Mouse (Mus musculus) right cerebral cortex, postnatal 4 days (tissue): ENCODE results near the gene Kifc5b.
"Not testable (repeated sequence)": the region's sequence is repeated elsewhere in the genome, so short reads cannot be mapped to it uniquely, and the experiment has no call there.

Source experiments
- DNase-seq: peaks from one replicate; pipeline ENCODE4 v3.0.0-alpha.2; 2022

The Kifc5b gene

GRCm38 (mm10) chr17:26919516-26919915, 2.6 kb downstream of the Kifc5b start:
- DNase-seq: not testable (repeated sequence)

- not testable (repeated sequence) for DNase-seq
Measured at GRCm38 (mm10) chr17:26922368-26922767, 5.5 kb downstream of the Kifc5b start.

DNA sequence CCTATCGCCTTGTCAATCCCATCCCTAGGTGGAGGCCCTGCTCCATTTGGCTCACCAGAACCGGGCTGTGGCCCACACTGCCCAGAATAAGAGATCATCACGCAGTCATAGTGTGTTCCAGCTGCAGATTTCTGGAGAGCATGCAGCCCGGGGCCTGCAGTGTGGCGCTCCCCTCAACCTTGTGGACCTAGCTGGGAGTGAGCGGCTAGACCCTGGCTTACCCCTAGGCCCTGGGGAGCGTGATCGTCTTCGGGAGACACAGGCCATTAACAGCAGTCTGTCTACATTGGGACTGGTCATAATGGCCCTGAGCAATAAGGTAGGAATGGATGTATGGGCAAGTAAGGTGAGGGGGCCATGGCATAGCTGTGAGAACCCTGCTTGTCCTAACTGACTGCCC, 8.5 kb downstream of the Kifc5b start:
- not testable (repeated sequence) for DNase-seq

- DNase-seq: not testable (repeated sequence)
Measured at GRCm38 (mm10) chr17:26931795-26932194, 14.9 kb downstream of the Kifc5b start.

DNA sequence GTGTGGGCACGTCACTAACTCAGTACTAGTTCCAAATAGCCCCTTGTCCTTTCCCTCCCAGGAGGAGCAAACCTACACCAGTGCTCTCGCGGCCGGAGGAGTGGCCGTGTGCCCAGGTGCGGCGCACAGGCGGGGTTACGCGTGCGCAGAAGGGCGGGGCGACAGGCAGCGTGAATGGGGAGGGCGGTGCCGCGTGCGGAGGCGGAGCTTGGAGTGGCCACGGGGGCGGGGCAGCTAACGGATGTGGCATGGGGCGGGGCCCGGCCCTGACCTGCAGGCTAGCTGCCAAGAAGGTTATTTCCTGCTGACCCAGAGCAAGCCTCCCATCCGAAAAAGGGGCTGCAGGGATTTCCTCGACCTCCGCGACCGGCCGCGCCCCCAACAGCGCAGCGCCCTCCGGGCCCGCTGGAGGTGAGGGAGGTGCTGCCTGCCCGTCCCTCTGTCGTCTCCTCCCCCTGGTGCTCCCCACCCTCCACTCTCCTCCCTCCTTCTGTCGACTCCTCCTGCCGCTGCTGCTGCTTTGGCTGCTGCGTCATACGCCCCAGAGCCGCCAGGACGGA, 16.0 kb downstream of the Kifc5b start, which contains the start of gene Phf1:
Phf1 (plus strand) TSS at position 214 of the 560 bp plus-strand sequence.
- peak; percentile 91 for DNase-seq

DNA sequence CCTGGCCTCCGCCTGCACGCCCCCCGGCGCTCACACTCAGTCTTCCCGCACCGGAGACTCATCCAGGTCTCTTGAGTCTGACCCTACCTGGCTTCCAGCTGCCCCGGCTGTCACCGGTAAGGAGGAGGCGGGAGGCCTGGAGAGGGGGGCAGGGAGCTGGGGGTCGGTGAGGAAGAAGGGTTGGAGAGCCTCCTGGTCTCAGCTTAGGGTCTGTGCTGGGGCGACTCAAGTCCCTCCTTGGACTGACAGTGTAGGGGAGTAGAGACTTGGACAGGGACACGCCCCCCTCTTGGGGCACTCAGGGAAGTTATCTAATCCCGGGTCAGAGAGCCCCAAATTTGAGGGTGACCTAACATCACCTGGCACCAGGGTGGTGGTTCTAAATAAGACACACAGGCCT, 16.5 kb downstream of the Kifc5b start:
- DNase-seq: no peak

DNA sequence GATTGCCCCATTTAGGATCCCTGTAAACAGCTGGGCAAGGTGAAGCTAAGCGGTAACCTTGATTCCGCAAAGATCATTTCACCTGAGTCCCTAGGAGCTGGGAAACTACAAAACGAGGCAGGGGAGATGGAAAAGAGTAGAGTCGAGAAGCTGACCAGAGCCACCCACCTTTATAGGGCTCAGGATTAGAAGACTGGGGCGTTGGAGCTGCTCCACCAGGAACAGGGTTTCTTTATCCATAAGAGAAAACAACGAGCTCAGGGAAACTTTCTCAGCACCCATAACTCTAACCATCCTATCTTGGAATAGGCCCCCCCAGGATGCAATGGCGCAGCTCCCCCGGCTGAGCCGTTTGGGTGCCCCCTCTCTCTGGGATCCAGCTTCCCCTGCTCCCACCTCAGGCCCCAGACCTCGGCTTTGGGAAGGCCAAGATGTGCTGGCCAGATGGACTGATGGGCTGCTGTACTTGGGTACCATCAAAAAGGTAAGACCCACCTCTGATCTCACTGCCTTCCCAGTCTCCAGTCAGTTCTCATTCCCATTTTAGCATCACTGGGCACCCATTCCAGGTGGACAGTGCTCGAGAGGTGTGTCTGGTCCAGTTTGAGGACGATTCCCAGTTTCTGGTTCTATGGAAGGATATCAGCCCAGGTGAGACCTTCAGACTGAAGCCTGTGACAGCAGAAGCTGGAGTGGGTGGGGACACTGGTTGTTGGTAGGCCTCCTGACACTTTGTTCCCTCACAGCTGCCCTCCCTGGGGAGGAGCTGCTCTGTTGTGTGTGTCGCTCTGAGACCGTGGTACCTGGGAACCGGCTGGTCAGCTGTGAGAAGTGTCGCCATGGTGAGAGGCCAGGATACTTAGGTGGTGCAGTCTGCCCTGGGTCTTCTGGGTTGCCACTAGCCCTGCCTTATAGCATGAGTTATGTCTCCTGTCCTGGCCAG, 17.3 kb downstream of the Kifc5b start:
- no peak for DNase-seq

- DNase-seq: no peak
Measured at GRCm38 (mm10) chr17:26935027-26935426, 18.1 kb downstream of the Kifc5b start.

DNA sequence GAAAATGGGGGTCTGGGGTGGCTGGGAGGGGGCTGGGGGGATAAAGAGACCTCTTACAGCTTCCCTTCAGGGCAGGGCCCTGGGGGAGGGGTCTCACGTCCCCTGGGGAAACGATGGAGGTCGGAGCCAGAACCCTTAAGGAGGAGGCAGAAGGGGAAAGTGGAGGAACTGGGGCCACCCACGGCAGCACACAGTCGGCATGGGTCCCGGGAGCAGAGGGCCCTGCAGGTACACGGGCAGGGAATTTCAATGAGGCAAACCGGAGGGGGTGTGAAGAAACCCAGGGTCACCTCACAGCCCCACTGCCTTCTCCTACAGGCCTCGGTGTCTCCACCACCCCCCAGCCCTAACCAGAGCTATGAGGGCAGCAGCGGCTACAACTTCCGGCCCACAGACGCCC, 19.6 kb downstream of the Kifc5b start:
- DNase-seq: no peak

DNA sequence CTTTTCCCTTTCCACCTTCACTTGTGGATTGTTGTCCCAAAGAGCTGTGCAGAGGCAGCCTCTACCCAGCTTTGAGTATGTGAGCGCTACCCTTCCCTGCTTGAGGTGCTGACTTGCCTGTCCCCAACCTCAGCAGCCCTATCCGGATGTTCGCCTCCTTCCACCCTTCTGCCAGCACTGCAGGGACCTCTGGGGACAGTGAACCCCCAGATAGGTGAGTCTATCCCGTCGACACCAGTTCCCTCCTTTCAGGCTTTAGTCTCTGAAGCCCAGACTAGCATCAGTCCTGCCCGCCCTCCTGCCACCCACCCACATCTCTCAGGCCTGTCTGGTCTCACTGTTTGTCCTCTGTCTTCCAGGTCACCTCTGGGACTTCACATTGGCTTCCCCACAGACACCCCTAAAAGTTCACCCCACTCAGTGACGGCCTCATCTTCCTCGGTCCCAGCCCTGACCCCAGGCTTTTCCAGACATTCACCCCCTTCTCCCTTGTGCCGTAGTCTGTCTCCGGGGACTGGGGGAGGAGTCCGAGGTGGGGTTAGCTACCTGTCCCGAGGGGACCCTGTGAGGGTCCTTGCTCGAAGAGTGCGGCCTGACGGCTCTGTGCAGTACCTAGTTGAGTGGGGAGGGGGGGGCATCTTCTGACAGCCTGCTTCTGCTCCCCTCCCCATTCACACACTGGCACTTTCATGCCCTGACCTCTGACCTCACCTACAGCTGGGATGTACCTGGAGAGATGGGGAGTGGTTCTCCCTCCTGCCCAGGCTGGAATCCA, 20.2 kb downstream of the Kifc5b start:
- no peak for DNase-seq

DNA sequence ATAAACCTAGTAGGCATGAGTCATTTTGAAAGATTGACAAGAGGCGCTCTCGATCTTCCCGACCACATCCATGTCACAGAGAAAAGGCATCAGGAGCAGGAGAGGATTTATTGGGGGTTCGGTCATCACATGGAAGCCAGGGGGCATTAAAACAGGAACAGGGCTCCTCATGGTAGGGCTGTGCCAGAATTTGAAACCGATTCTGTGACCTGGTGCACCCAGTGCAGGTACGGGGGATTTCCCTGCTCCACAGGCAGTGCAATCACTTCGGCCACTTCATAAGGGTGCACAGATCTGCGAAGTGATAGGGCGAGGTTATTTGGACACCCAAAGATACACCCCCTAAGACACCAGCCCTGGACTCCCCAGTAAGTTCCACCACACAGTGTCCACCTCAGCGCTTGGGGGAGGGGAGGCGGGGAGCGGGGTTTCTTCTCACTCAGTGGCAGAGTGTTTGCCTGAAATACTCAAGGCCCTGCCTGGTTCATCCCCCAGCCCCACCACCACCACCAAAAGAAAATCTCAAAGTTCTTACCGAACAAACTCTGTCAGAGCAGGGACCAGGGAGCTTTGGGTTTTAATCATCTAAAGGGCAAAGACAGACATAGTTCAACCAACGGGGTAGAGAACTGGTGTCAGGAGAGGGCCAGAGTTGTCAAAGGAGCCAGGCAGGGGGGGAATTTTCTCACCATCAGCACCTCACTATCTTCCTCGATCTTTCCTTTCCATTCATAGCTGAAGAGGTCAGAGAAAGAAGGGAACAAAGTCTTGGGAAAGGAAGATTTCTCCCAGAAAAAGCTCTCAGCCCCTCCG, 21.2 kb downstream of the Kifc5b start:
- no peak for DNase-seq

- DNase-seq: no peak
Measured at GRCm38 (mm10) chr17:26938731-26939130, 21.8 kb downstream of the Kifc5b start.

GRCm38 (mm10) chr17:26939178-26939972, 22.5 kb downstream of the Kifc5b start, which contains the start of gene Cuta:
Gene Cuta, minus strand, starts transcription at chr17:26939569.
- DNase-seq: peak; percentile 96

GRCm38 (mm10) chr17:26939973-26940300, 23.0 kb downstream of the Kifc5b start:
- DNase-seq: no peak

GRCm38 (mm10) chr17:26941031-26941789, 24.3 kb downstream of the Kifc5b start, which contains the start of gene Syngap1:
Gene Syngap1, plus strand, starts transcription at chr17:26941253.
- DNase-seq: peak; percentile 81

- DNase-seq: peak; percentile 6
Measured at GRCm38 (mm10) chr17:26941841-26942570, 25.1 kb downstream of the Kifc5b start.

DNA sequence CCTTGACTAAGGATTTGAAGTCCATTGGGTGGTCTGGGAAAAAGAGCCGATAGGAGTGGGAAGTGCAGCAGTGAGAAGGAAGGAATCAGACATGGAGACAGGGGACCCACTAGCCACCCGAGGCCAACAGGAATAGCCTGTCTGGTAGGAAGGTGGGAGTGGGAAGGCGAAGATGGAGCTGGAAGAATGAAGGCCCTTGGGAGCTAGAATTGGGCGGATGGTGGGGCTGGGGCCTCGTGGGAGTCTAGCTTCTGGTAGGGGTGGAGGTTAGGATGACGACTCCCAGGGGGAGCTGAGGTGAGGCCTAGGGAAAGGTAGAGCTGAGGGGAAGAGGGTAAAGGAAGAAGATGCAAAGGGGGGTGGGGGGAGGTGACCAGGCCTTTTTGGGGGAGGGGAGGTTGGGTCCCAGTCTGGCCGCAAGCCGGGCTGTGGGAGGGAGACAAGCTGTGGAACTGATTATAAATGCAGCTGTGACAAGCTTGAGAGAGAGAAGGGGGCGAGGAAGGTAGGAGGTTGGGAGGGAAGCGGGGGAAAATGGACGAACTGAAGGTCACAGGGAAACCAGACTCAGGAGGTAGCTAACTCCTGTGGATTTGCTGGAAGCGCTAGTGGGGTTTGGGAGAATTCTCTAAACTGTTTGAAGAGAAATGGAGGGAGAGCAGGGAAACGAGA, 29.1 kb downstream of the Kifc5b start:
- DNase-seq: peak; percentile 10

DNA sequence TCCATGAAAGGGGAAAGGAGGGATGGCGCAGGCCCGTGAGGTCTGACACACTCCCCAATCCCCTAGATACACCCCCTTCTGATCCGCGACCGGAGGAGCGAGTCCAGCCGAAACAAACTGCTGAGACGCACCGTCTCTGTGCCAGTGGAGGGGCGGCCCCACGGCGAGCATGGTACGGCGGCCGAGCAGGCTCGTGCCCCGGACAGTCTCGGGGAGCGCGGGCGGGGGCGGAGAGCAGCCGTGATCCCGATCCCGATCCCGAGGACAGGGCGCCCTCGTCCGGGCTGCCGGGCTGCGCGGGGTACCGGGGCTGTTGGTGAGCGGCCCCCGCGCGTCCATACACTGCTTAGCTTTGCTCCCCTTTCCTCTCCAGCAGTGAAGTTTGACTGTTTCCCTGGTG, 29.7 kb downstream of the Kifc5b start:
- peak; percentile 68 for DNase-seq
